Mouse (Mus musculus) thymus, postnatal 14 days (tissue): ENCODE data around the gene Fam84b.
A peak's percentile ranks its signal among the peaks of the same experiment; 100 is the strongest.

Experiments used
- DNase-seq: peaks from one replicate; pipeline ENCODE4 v3.0.0; 2021

Fam84b gene

GRCm38 (mm10) chr15:60832586-60832985 lies 21.0 kb downstream of the Fam84b start:
- DNase-seq, result peak; percentile 26

GRCm38 (mm10) chr15:60826226-60826625 lies 27.4 kb downstream of the Fam84b start:
- DNase-seq, result no peak

- DNase-seq, result peak; percentile 96
Measured at GRCm38 (mm10) chr15:60824751-60825227, 28.8 kb downstream of the Fam84b start.

- peak; percentile 53 for DNase-seq
Measured at GRCm38 (mm10) chr15:60823870-60824709, 29.5 kb downstream of the Fam84b start.

GRCm38 (mm10) chr15:60823620-60823869 lies 30.0 kb downstream of the Fam84b start:
- peak; percentile 40 for DNase-seq

- DNase-seq, result peak; percentile 77
Measured at GRCm38 (mm10) chr15:60822803-60823619, 30.6 kb downstream of the Fam84b start.

GRCm38 (mm10) chr15:60822101-60822802 lies 31.3 kb downstream of the Fam84b start:
- peak; percentile 19 for DNase-seq

- no peak for DNase-seq
Measured at GRCm38 (mm10) chr15:60818500-60818899, 35.1 kb downstream of the Fam84b start.

GRCm38 (mm10) chr15:60816478-60816877 lies 37.1 kb downstream of the Fam84b start:
- DNase-seq, result no peak

- no peak for DNase-seq
Measured at GRCm38 (mm10) chr15:60814542-60814941, 39.0 kb downstream of the Fam84b start.

- DNase-seq, result no peak
Measured at GRCm38 (mm10) chr15:60793041-60793673, 60.4 kb downstream of the Fam84b start.

GRCm38 (mm10) chr15:60789084-60789483 lies 64.5 kb downstream of the Fam84b start:
- no peak for DNase-seq

- no peak for DNase-seq
Measured at GRCm38 (mm10) chr15:60783761-60784160, 69.8 kb downstream of the Fam84b start.

- no peak for DNase-seq
Measured at GRCm38 (mm10) chr15:60779531-60779973, 74.0 kb downstream of the Fam84b start.

- no peak for DNase-seq
Measured at GRCm38 (mm10) chr15:60779063-60779462, 74.5 kb downstream of the Fam84b start.
